In the genomic region with DNA sequence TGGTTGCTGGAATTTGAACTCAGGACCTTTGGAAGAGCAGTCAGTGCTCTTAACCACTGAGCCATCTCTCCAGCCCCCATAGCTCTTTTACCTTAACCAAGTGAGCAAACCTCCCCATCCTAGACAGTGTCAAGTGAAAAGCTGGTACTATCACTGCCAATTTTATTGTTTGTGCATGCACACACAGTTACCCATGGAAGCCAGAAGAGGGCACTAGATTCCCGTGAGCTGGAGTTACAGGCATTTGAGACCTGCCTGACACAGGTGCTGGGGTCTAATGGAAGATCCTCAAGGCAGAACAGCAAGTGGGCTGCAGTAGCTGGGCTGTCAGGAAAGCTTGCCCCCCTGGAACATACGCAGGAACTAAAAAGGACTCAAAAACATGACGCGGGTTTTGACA, we compare ENCODE assay signal across 11 mouse cellular contexts. TPM values are rescaled to one million over a fixed set of nuclear protein-coding genes. Genes with fewer than 3 reads are reported as not detected.
DNase-seq lines count a peak whose midpoint lies in the region; ATAC-seq lines count a peak whose summit lies in the region.
"Had no signal": no experiment of that assay in that cellular context is flagged by ENCODE, and none has a peak within 500 bp of the region (broad histone marks: within the 10 kb centered on the region; RNA-seq: fewer than 3 reads in every experiment).

No protein-coding gene starts in this region.

- peaks cover 11% of the 10 kb centered on the region; the same call in 1 of the 2 replicates for H3K27me3 ChIP-seq in kidney, embryonic 14.5 days (ENCODE audit: control insufficient read depth, insufficient read depth, low read length)

- no peaks in the 10 kb centered on the region for H3K36me3 ChIP-seq in kidney, embryonic 14.5 days (ENCODE audit: control insufficient read depth, insufficient read depth, low read length)

- no peak overlapping the region for H3K4me3 ChIP-seq in kidney, embryonic 14.5 days (ENCODE audit: low read length)

- H3K4me1 ChIP-seq in kidney, embryonic 14.5 days (ENCODE audit: control insufficient read depth, insufficient read depth, low read length), result no peaks in the 10 kb centered on the region

- no peak overlapping the region for H3K27ac ChIP-seq in kidney, embryonic 14.5 days (ENCODE audit: low read depth, low read length)

- ATAC-seq in kidney, embryonic 14.5 days (ENCODE audit: low FRiP score, low TSS enrichment), result no peak
- ATAC-seq: CD4-positive, CD25-positive, alpha-beta regulatory T cell, adult 4 months; midbrain, embryonic 16.5 days had no signal

- H3K9me3 ChIP-seq in kidney, embryonic 14.5 days (ENCODE audit: control insufficient read depth, low read length), result no peaks in the 10 kb centered on the region

- H3K9ac ChIP-seq in kidney, embryonic 14.5 days (ENCODE audit: low read depth, low read length), result no peak overlapping the region

- DNase-seq in embryo, embryonic 9.5 days (ENCODE audit: extremely low spot score), result peak; percentile 33
- DNase-seq in embryo, embryonic 10 days (ENCODE audit: low spot score), result no peak
- DNase-seq in kidney, postnatal 36 days, result peak; percentile 3 to 27
- peak; percentile 13 for DNase-seq in thymus, postnatal 4 days
- no peak for DNase-seq in thymus, postnatal 36 days
- DNase-seq in ovary, postnatal 14 days (ENCODE audit: low spot score), result no peak
- no peak for DNase-seq in layer of hippocampus, adult 9-10 months (ENCODE audit: low spot score)

- 23% methylated on average over 4 of the region's 4 CpGs for WGBS in kidney, embryonic 14.5 days

- no peak overlapping the region for H3K4me2 ChIP-seq in kidney, embryonic 14.5 days (replicated peaks; ENCODE audit: low read depth, low read length)

RNA-seq across cellular contexts. Expression of gene Tbx20, which starts 13.6 kb away (rescaled TPM):
- polyA plus RNA-seq in kidney, embryonic 14.5 days (2014; fragmentation: Nextera tagmentation; extraction: Ambion mirVana), result not detected in 2 replicates
- polyA plus RNA-seq: CD4-positive, CD25-positive, alpha-beta regulatory T cell, adult 4 months; spleen, adult 2 months had no signal

Comparison
In these comparisons a context has a peak if more than half of its experiments do, and no peak if none do; other contexts are left out.
1. DNase-seq: peak in embryo, embryonic 9.5 days (single experiment), kidney, postnatal 36 days (2 of 2) and thymus, postnatal 4 days (single experiment); none in embryo, embryonic 10 days (single experiment), thymus, postnatal 36 days (0 of 2), ovary, postnatal 14 days (single experiment) and layer of hippocampus, adult 9-10 months (single experiment).